Mouse (Mus musculus): ENCODE measurements around the gene Nat8.
"Not testable (repeated sequence)": the region's sequence is repeated elsewhere in the genome, so short reads cannot be mapped to it uniquely, and the experiment has no call there.

Gene Nat8

DNA sequence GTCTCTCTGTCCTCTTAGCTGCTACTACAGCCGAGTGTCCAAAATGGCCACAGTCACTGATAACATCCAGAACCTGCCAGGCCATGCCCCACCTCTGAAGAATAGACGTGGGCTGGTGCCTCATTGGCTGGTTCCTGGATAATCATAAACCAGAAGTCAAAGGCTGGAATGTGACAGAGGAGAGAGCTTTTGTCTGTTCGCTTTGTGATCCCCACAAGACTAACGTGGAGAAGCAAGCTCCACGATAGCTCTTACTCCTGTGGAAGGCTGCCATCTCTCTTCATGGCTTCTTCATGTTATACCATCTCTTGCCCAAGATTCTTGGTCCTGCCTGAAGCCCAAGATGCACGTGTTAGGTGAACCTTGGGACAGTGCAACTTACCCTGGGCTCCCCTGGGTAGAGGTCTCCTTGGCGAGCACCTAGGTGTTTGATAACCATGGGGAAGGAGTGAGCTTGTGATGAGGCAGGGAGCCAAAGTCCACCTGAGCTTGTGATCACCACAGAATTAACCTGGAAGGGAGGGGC, at the start of gene Nat8:
TSS of gene Nat8 (minus strand) at position 287 of the 526 bp plus-strand sequence.
- CTCF ChIA-PET: no interaction called here

DNA sequence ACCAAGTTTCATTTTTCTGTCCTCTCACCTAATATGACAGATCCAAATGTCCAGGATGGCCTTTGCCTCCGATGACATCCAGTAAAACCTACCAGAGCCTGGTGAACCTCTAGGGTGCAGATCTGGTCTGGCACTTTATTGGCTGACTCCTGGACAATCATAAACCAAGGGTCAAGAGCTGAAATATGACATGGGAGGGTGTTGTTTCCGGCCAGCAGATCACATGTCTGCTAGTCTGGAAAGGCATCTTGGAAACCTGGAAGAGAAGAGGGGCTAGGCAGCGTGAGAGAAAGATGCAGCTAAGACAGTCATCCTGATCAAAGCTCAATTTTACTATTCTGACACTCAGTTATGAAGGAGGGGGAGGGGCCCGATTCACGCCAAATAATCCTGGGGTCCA, 37.1 kb upstream of the Nat8 start, which contains the start of gene Nat8f2:
TSS of gene Nat8f2 (minus strand) at position 153 of the 400 bp plus-strand sequence.
- CTCF ChIA-PET: not testable (repeated sequence)

DNA sequence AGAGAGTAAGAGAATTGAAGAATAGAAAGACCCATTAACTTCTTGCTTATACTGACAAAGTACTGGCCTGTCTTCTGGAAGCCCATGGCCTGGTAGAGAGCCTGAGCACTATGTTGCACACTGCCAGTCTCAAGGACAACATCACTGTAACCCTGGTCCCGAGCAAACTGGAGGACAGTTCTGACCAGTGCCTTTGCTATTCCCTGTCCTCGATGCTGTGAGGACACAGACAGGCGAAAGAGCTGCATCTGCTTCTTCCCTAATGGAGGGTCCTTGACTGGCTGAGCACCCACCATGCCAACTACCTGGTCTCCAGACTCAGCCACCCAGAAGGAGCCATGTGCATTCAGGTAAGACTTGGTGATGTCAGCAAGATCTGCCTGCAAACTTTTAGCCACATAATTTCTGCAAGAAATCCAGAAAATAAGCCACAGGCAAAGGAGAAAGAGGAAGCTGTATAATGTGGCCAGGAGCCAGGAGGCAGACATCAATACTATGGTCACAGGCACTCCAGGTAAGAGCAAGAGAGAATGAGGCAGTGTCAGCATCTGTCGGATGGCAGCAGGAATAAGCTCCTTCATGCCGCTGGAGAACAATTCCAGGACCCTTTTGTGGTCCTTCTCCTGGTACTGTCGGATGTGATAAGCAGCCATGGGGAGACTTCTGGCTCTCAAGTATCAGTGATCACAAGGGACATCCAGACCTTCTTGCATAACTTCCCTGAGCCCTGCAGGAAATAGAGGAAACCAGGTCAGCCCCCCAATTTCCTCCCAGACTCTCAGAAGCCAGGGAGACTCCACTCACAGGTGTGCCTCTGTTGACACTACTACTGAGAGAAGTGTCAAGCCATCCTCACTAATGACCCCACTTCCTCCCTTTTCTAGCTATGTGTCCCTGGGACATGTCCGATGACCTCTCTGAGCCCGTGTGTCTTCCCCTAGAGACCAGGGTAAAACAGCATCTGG, 36.1 kb upstream of the Nat8 start:
- CTCF ChIA-PET: no interaction called here

DNA sequence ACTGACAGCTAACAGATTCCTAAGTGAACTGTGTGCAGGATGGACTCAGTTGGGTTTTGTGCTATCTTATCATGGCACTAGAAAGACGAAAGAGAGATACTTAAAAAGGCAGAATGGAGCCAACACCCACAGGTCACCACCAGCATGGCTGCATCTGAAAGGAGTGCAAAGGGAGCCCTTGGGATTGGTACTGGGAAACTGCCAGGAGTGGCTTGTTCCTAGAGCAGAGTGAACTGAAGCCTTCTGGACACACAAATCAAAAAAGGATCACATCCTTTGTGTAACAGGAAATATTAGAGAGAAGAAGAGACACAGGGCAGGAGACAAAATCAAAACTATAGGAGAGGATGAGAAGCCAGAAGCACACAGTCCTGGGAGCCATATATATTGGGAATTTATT, 35.1 kb upstream of the Nat8 start:
- CTCF ChIA-PET: not testable (repeated sequence)

DNA sequence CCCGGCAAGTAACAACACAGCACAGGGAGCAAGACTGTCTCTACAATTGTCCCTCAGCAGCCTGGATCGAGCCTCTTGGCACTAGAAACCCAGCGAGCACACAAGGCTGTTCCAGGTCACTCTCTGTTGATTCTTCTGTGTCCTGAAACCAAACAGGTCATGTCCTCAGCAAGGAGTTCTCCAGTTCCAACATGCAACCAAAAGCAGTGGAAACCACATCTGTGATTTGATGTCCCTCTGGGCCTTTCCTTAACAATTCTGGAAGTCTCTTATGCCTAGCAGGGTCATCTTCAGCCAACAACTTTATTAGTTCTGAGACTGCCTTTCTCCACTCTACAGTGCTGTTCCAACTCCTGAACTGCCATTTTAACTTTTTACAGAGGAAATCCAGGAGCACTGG, 34.3 kb upstream of the Nat8 start:
- CTCF ChIA-PET: not testable (repeated sequence)

DNA sequence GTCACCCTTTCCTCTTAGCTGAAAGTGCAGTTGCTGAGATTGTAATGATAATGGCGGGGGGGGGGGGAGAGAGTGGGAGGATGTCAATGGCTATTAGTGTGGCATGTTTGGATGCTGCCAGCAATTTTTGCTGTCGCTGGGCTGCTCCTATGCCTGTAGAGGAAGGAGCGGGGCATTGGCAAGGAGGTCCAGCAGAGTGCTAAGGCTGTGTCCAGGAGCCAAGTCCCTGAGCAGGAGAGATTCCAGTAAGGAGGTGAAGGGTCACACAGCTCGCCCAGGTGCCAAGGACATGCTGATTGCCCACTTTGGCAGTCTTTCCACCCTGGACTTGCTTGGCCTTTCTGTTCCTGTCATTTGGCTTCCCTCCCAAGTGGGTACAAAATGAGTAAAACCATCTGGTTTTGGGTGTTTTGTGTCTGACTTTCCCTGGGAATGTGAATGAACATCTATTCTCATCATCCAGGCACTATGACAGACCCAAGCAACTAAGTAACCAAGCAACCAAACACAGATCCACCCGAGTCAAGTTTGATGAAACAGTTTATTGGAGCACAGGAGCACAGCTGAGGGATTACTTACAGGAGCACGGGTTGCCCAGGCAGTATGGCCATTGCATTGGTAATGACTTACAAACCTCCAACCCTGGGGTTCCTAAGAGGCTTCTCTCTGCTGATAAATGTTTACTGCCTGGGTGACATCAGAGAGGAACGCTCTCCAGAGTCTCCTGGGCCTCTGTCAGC, 33.2 kb upstream of the Nat8 start:
- CTCF ChIA-PET: interaction anchor here (0.6 kb wide), 1 partner anchor 1953 kb away, joined by 6 read pairs; no protein-coding TSS in a partner anchor

DNA sequence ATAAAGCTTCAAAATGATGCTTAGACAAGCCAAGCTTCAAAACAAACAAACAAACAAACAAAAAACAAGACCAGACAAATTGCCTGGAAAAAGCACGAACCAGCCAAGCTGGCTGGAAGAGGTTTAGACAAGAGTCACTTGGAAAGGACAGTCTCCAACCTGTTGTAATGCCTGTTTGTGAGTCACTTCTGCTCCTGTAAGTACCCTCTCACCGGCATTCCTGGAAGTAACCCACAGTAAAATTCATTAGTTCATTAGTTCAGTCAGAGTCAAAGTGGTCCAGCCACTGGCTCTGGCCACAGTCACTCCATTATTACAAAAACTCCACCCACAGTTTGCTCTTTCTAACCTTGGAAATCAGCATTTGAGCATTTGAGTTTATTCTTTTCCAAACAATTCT, 32.0 kb upstream of the Nat8 start:
- CTCF ChIA-PET: no interaction called here

DNA sequence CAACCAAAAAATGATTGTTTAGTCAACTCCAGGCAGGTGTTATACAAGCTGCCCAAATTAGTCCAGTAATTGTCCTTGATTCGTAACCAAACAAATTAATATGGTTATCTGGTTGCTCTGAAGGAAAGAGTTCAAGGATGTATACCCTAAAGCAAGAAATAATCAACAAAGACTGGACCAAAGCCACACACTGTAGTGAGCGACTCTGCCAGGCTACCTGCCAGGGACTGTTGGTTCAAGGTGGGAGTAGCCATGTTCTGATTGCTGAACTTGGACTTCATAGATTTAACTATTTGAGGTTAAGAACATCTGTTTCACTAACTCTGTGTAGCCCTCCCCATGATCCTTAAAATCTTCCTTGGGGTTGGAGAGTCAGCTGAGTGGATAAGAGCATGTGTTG, 31.3 kb upstream of the Nat8 start:
- CTCF ChIA-PET: no interaction called here

DNA sequence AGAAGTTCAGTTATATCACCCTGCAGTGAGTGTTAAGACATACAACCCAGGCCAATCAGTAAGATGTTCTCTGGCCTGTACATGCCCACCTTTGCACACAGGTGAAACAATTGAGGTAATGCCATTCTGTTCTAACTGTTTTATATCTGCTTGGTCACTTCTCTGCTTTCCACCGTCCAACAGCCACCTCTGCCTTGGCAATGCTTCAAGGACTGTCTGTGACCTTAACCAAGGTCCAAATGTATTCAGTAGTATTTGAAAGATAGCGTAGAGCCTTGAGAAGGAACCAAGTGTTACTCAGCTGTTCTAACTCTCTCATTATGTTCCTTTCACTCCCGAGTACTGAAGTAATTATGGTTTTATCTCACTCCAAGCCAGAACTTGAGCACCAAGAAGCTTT, 30.7 kb upstream of the Nat8 start:
- CTCF ChIA-PET: no interaction called here

DNA sequence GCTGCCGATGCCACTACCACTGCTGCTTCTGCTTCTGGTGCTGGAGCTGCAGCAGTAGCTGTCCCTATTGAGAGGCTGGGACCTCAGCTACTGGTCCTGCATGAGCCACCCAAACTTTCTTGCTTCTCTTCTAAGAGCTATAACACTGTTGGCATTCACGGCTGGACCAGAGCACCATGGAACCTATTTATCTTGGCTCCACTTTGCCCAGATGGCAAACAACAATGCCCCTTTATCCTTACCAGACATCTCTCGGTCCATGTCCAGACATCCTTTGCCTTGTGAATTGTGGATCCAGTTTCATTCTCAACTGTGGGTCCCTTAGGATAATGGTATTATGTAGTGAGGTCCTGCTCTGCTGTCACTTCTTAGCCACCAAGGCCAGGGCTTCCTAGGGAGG, 29.4 kb upstream of the Nat8 start:
- CTCF ChIA-PET: no interaction called here

DNA sequence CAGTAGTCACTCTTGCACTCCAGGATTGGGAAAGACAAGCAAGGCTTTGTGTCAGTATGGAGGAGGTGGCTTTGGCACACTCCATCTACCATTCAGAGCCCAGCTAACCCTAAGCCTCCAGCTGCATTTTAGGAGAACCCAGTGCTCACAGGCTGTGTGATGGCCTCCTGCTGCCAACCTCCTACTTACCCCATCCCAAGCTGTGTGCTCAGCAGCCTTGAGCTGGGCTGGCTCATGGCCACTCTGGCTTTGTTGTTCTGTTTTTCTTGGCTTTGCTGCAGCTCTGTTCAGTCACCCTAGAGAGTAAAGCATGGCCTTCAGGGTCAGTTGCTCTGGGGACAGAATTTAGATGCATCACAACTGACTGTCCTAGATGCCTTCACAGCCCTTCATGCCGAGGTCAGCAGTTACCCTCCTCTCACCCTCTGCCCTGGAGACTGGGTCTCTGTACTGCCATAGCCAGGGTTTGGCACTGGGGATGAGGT, 24.4 kb upstream of the Nat8 start:
- CTCF ChIA-PET: no interaction called here

DNA sequence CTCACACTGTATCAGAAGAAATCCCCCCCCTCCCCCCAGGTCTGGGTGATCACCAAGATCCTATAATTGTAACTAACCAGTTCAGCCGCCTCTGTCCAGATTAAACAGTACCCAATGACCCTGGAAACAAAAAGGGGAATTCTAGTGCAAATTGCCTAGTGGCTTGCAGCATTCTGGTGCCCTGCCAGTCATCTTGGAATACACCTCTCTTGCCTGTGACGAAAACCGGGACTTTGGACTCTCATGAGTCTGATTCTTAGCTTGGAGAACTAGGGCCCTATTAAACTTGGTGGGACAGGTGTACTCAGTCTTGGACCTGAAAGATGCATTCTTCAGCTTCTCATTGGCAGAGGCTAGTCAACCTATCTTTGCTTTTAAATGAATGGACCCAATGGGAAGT, 21.6 kb upstream of the Nat8 start:
- CTCF ChIA-PET: no interaction called here

DNA sequence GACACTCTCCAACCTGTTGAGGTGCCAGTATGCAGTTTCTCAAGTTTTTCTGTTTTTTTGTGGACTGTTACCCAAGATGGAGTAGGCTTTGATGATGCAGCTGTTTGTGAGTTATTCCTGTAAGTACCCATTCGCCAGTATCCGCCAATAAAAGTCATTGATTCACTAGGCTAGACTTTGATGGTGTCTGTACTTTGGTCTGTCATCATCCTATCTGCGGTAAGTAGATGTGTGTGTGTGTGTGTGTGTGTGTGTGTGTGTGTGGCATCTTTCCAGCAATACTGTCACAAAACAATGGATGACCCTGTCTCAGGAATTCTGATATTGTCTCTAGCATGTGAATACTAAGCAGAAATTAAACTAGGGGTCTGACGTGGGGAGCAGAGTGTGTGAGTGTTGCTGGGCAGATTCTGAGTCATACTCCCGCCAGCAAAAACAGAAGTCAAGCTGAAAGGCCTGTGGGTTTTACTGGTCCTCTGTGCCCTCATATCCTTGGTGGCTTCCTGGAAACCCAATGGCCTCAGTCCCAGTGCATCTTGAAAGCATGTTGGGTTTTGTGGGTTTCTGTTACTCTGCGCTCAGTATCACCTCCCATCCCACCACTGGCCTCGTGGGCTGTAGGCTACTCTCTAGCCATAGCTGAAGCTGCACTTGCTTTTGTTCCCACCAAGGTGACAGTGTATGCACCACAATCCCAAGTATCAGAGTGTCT, 19.3 kb upstream of the Nat8 start:
- CTCF ChIA-PET: no interaction called here

DNA sequence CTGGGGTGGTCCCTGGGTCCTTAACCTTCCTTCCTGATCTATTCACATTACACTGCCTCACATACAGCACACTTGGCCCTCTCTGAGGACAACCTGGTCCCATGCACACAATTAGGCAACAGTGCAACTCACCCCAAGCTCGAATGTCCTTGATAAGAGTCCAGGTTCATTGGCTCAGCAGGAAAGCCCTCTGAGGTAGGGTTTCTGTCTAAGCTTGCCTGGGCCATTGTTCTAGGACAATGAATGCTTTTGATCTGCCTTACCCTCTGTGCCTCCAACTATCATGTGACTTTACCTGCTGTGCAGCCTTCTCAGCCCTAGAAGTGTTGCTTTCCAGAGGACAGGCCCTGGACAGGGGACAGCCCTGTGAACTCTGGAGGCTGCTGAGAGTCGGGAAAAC, 17.4 kb upstream of the Nat8 start:
- CTCF ChIA-PET: no interaction called here

DNA sequence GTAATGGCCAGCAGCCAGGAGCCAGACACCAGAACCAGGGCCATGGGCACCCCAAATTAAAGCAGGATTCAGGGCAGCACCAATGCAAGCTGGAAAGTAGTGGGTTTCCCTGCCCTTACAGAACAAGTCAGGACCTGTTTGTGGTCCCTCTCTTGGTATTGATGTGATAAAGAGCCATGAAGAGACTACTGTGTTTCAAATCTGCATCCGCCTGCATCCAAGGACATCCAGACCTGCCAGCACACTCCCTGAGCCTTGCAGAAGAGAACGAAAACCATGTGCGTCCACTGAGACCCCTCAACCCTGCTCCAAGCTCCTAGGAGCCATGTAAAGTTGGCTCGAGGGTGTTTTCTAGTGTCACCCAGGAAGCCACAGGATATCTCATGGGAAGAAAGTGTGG, 16.3 kb upstream of the Nat8 start:
- CTCF ChIA-PET: no interaction called here

DNA sequence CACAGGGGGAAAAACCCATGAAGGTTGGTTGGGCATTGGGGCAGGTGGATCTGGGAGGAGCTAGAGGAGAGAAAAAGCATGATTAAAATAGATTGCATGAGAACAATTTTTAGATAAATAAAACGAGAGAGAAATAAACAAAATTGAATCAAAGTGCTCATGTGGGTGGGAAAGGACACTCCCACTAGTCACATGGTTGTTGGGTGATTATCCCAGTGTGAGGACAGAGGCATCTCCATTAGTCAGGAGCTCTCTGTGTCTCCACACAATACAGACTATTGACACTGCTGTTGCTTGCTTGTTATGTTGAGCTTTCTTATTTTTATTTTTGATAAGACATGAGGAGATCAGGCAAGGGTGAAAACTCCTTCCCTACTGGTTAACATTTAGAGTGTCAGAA, 15.0 kb upstream of the Nat8 start:
- CTCF ChIA-PET: no interaction called here

DNA sequence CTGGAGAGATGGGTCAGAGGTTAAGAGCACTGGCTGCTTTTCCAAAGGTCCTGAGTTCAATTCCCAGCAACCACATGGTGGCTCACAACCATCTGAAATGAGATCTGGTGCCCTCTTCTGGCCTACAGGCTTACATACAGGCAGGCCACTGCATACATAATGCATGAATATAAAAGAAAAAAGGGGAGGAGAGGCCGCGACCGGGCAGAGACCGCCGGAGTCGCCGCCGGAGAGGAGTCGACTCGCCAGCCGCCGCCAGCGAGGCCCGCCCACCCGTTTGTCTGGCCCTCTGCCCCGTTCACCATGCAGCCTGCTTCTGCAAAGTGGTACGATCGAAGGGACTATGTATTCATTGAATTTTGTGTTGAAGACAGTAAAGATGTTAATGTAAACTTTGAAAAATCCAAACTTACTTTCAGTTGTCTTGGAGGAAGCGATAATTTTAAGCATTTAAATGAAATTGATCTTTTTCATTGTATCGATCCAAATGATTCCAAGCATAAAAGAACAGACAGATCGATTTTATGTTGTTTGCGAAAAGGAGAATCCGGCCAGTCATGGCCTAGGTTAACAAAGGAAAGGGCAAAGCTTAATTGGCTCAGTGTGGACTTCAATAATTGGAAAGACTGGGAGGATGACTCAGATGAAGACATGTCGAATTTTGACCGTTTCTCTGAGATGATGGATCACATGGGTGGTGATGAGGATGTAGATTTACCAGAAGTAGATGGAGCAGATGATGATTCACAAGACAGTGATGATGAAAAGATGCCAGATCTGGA, 12.0 kb upstream of the Nat8 start:
- CTCF ChIA-PET: not testable (repeated sequence)

DNA sequence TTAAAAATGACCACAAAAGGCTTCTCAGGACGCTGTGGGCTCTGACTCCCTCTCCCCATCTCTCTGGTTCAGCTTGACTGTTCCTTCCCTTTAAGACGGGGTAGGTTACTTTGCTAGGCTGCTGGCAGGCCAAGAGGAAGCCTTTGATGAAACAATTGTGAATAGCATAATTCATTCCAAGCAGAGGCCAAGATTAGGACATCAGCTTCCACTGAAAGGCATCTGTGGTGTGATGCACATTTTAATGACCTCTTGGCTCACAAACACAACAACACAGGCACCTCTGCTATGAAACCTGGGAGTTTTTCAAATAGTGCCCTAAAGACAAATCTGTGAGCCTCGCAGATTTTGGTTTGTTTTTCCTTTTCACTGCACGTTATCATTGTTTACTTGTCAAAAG, 8.1 kb upstream of the Nat8 start:
- CTCF ChIA-PET: no interaction called here

DNA sequence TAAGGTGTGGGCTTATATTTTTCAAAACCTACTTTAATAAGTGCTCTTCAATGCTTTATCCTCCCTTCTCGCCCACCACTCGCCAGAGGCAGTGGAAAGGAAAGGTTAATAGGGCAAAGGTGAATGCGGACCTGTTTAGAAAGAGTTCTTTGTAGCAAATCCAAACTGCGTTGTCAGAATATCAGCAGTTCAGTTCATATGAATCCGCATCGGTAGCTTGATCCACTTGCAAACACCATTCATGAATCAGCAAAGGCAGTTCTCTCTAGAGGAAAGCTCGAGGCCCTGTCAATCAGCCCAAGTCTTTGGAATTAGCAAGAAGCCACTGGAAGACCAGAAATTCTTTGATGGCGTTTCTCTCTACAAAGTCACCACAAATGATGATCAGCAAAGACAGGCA, 6.8 kb upstream of the Nat8 start:
- CTCF ChIA-PET: no interaction called here

DNA sequence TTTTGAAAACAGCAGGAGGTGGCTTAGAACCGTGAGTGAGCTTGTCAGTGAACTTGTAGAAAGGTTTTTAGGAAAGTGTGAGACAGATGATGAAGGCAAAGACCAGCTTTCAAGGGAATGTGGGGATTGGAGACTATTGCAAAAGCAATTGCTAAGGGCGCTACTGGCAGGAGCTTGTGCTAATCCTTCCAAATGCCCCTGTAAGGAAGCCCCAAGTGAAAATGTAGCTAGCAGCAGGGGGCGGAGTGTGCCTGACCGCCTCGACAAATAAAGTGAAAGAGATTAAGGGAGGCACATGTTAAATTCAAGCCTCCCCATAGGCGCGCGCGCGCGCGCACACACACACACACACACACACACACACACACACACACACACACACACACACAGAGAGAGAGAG, 5.4 kb upstream of the Nat8 start:
- CTCF ChIA-PET: not testable (repeated sequence)

DNA sequence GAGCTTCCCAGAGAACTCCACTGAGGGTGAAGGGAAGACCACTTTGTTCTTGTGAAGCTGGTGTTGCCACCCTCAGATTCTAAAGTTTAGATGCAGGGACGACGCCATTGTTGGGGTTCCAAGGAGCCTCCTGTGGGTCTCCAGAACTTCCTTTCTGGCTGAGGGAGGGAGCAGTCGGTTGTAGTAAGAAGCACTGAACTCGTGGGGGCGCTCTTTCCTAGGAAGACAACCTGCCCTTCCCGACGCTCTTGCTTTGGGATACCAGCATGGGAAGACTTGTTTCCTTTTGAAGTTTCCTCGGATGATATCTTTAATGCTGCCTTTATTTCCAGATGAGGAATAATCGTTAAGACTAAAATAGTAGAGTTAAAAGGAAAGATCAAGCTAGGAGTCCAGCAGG, 4.9 kb upstream of the Nat8 start:
- CTCF ChIA-PET: not testable (repeated sequence)

All from spleen, embryonic (tissue).